ENCODE assay signal across 8 mouse cellular contexts in genomic region chr11:117954094-117954493, GRCm38 (mm10). TPM values are rescaled to one million over a fixed set of nuclear protein-coding genes. Genes with fewer than 3 reads are reported as not detected.
A peak's percentile ranks its signal among the peaks of the same experiment; 100 is the strongest.
DNase-seq lines count a peak whose midpoint lies in the region; ATAC-seq and TF ChIP-seq lines count a peak whose summit lies in the region.

No protein-coding gene starts in this region.

- no peaks in the 10 kb centered on the region for H3K9me3 ChIP-seq in forebrain, postnatal 0 days (ENCODE audit: low read length)
- no peaks in the 10 kb centered on the region for H3K9me3 ChIP-seq in forebrain, embryonic 13.5 days (replicated peaks)
- H3K9me3 ChIP-seq in midbrain, embryonic 10.5 days (replicated peaks) = no peaks in the 10 kb centered on the region
- no peaks in the 10 kb centered on the region for H3K9me3 ChIP-seq in midbrain, embryonic 16.5 days (replicated peaks; ENCODE audit: control insufficient read depth, low read length, poor library complexity, severe bottlenecking)
- H3K9me3 ChIP-seq in intestine, embryonic 16.5 days (ENCODE audit: control insufficient read depth, low read length) = no peaks in the 10 kb centered on the region

- WGBS in forebrain, postnatal 0 days = 55% methylated on average over 2 of the region's 2 CpGs
- WGBS in forebrain, embryonic 13.5 days = 73% methylated on average over 2 of the region's 2 CpGs
- 71% methylated on average over 2 of the region's 2 CpGs for WGBS in midbrain, embryonic 10.5 days
- WGBS in midbrain, embryonic 16.5 days = 58% methylated on average over 2 of the region's 2 CpGs
- 64% methylated on average over 2 of the region's 2 CpGs for WGBS in intestine, embryonic 16.5 days

- no peak overlapping the region for H3K4me2 ChIP-seq in forebrain, postnatal 0 days (ENCODE audit: low read depth)
- no peak overlapping the region for H3K4me2 ChIP-seq in forebrain, embryonic 13.5 days
- no peak overlapping the region for H3K4me2 ChIP-seq in midbrain, embryonic 16.5 days (ENCODE audit: low read length)
- H3K4me2 ChIP-seq in intestine, embryonic 16.5 days (ENCODE audit: low read depth, low read length) = no peak overlapping the region

- H3K27me3 ChIP-seq in forebrain, postnatal 0 days (ENCODE audit: insufficient read depth, low read length) = no peaks in the 10 kb centered on the region
- H3K27me3 ChIP-seq in forebrain, embryonic 13.5 days = peaks cover 23% of the 10 kb centered on the region
- H3K27me3 ChIP-seq in midbrain, embryonic 10.5 days (ENCODE audit: low read depth, poor library complexity, severe bottlenecking) = peaks cover 56% of the 10 kb centered on the region
- peaks cover 5% of the 10 kb centered on the region; the same call in 1 of the 2 replicates for H3K27me3 ChIP-seq in midbrain, embryonic 16.5 days (ENCODE audit: control insufficient read depth, insufficient read depth, low read depth, low read length)
- no peaks in the 10 kb centered on the region for H3K27me3 ChIP-seq in intestine, embryonic 16.5 days (replicated peaks; ENCODE audit: control insufficient read depth, insufficient read depth, low read length)

- no peaks in the 10 kb centered on the region for H3K36me3 ChIP-seq in forebrain, postnatal 0 days (ENCODE audit: insufficient read depth)
- H3K36me3 ChIP-seq in forebrain, embryonic 13.5 days (ENCODE audit: poor library complexity, severe bottlenecking) = no peaks in the 10 kb centered on the region
- no peaks in the 10 kb centered on the region for H3K36me3 ChIP-seq in midbrain, embryonic 10.5 days
- no peaks in the 10 kb centered on the region for H3K36me3 ChIP-seq in midbrain, embryonic 16.5 days (ENCODE audit: control insufficient read depth, insufficient read depth, low read length)
- no peaks in the 10 kb centered on the region for H3K36me3 ChIP-seq in intestine, embryonic 16.5 days (ENCODE audit: control insufficient read depth, insufficient read depth, low read length)

- H3K9ac ChIP-seq in forebrain, postnatal 0 days = no peak overlapping the region
- no peak overlapping the region for H3K9ac ChIP-seq in forebrain, embryonic 13.5 days
- H3K9ac ChIP-seq in midbrain, embryonic 16.5 days (ENCODE audit: low read depth, low read length) = no peak overlapping the region
- 0 out of 2 replicates have a peak overlapping the region, but pooled peaks have one; percentile 2 for H3K9ac ChIP-seq in intestine, embryonic 16.5 days (ENCODE audit: low read depth, low read length)

- no peak overlapping the region for H3K4me3 ChIP-seq in forebrain, postnatal 0 days (ENCODE audit: low read depth, low read length)
- H3K4me3 ChIP-seq in forebrain, embryonic 13.5 days = no peak overlapping the region
- no peak overlapping the region for H3K4me3 ChIP-seq in midbrain, embryonic 10.5 days
- no peak overlapping the region for H3K4me3 ChIP-seq in midbrain, embryonic 16.5 days (ENCODE audit: low read depth, low read length)
- no peak overlapping the region for H3K4me3 ChIP-seq in intestine, embryonic 16.5 days (ENCODE audit: low read length)

- H3K27ac ChIP-seq in forebrain, postnatal 0 days (ENCODE audit: low read depth, low read length) = no peak overlapping the region
- H3K27ac ChIP-seq in forebrain, embryonic 13.5 days = no peak overlapping the region
- H3K27ac ChIP-seq in midbrain, embryonic 10.5 days (replicated peaks) = 0 out of 2 replicates have a peak overlapping the region, but pooled peaks have one; percentile 53
- no peak overlapping the region for H3K27ac ChIP-seq in midbrain, embryonic 16.5 days (ENCODE audit: low read length)
- H3K27ac ChIP-seq in intestine, embryonic 16.5 days (ENCODE audit: low read length) = peak overlapping the region; percentile 30

- DNase-seq in forebrain, postnatal 0 days = peak; percentile 37
- DNase-seq in midbrain, embryonic 10.5 days (ENCODE audit: low spot score) = no peak
- DNase-seq in thymus, postnatal 0 days (ENCODE audit: low spot score) = peak; percentile 38
- DNase-seq in cerebellum, adult 11 months = no peak
- DNase-seq in liver = no peak

- peaks cover 5% of the 10 kb centered on the region; the same call in 1 of the 2 replicates for H3K4me1 ChIP-seq in forebrain, postnatal 0 days (ENCODE audit: insufficient read depth)
- H3K4me1 ChIP-seq in forebrain, embryonic 13.5 days = peaks cover 35% of the 10 kb centered on the region
- peaks cover 67% of the 10 kb centered on the region for H3K4me1 ChIP-seq in midbrain, embryonic 10.5 days
- peaks cover 7% of the 10 kb centered on the region; the same call in 1 of the 2 replicates for H3K4me1 ChIP-seq in midbrain, embryonic 16.5 days (ENCODE audit: control insufficient read depth, insufficient read depth, low read length)
- H3K4me1 ChIP-seq in intestine, embryonic 16.5 days (ENCODE audit: control insufficient read depth, insufficient read depth, low read length) = peaks cover 31% of the 10 kb centered on the region

- peak; percentile 23 for TF ChIP-seq CTCF in forebrain, postnatal 0 days (IDR thresholded peaks at IDR 0.05; ENCODE audit: low read depth)

- peak; percentile 66 for ATAC-seq in forebrain, postnatal 0 days
- no peak for ATAC-seq in forebrain, embryonic 13.5 days
- no peak for ATAC-seq in midbrain, embryonic 16.5 days
- ATAC-seq in intestine, embryonic 16.5 days = no peak

RNA-seq across cellular contexts. Expression of gene Socs3, which starts 15.8 kb away (rescaled TPM):
- total RNA-seq in forebrain, postnatal 0 days (2014; rRNA removed) = 7.8 and 11.0 TPM in 2 replicates
- 6.5 and 8.4 TPM in 2 replicates for polyA plus RNA-seq in forebrain, postnatal 0 days (2015; fragmentation: Nextera tagmentation; extraction: Ambion mirVana)
- polyA plus RNA-seq in forebrain, embryonic 13.5 days (2015; fragmentation: Nextera tagmentation; extraction: Ambion mirVana) = 12.4 and 13.5 TPM in 2 replicates
- polyA plus RNA-seq in midbrain, embryonic 10.5 days (2016; fragmentation: Nextera tagmentation; extraction: Ambion mirVana) = 14.1 and 14.3 TPM in 2 replicates
- 5.9 and 7.2 TPM in 2 replicates for polyA plus RNA-seq in midbrain, embryonic 16.5 days (2015; fragmentation: Nextera tagmentation; extraction: Ambion mirVana)
- polyA plus RNA-seq in intestine, embryonic 16.5 days (2015; fragmentation: Nextera tagmentation; extraction: Ambion mirVana) = 18.9 and 21.2 TPM in 2 replicates
- 25.8 and 26.7 TPM in 2 replicates for polyA plus RNA-seq in thymus, postnatal 0 days (2015; fragmentation: Nextera tagmentation; extraction: Ambion mirVana)

RNA-seq across cellular contexts. Expression of gene Pgs1, which starts 32.0 kb away (rescaled TPM):
- 55.7 and 63.0 TPM in 2 replicates for total RNA-seq in forebrain, postnatal 0 days (2014; rRNA removed)
- 47.7 and 54.4 TPM in 2 replicates for polyA plus RNA-seq in forebrain, postnatal 0 days (2015; fragmentation: Nextera tagmentation; extraction: Ambion mirVana)
- polyA plus RNA-seq in forebrain, embryonic 13.5 days (2015; fragmentation: Nextera tagmentation; extraction: Ambion mirVana) = 42.7 and 47.7 TPM in 2 replicates
- 45.0 and 46.3 TPM in 2 replicates for polyA plus RNA-seq in midbrain, embryonic 10.5 days (2016; fragmentation: Nextera tagmentation; extraction: Ambion mirVana)
- polyA plus RNA-seq in midbrain, embryonic 16.5 days (2015; fragmentation: Nextera tagmentation; extraction: Ambion mirVana) = 61.2 and 62.1 TPM in 2 replicates
- 33.9 and 35.7 TPM in 2 replicates for polyA plus RNA-seq in intestine, embryonic 16.5 days (2015; fragmentation: Nextera tagmentation; extraction: Ambion mirVana)
- polyA plus RNA-seq in thymus, postnatal 0 days (2015; fragmentation: Nextera tagmentation; extraction: Ambion mirVana) = 54.8 and 55.6 TPM in 2 replicates

Comparison
In these comparisons a context has a peak if more than half of its experiments do, and no peak if none do; other contexts are left out.
1. H3K27ac ChIP-seq: peak in midbrain, embryonic 10.5 days (single experiment) and intestine, embryonic 16.5 days (single experiment); none in forebrain, postnatal 0 days (single experiment), forebrain, embryonic 13.5 days (single experiment) and midbrain, embryonic 16.5 days (single experiment).
2. DNase-seq: peak in forebrain, postnatal 0 days (single experiment) and thymus, postnatal 0 days (single experiment); none in midbrain, embryonic 10.5 days (single experiment), cerebellum, adult 11 months (single experiment) and liver (single experiment).